Mouse (Mus musculus) CH12.LX (cell line): Measurements from ENCODE around the gene Gm12569. TPM values are rescaled to one million over a fixed set of nuclear protein-coding genes. Genes with fewer than 3 reads are reported as not detected.

Experiments used
- DNase-seq: peaks from one replicate; pipeline ENCODE4 v3.0.0-alpha.2; 2013; ENCODE audit errors: extremely low read depth
- H3K27ac ChIP-seq: 2 replicates; pipeline ENCODE4 v1.5.1; 2012; ENCODE audit warnings: low read depth, mild to moderate bottlenecking, control low read depth, moderate library complexity; ENCODE audit not compliant: insufficient read depth
- H3K27me3 ChIP-seq: replicated peaks from 2 replicates; pipeline ENCODE3; 2012; ENCODE audit warnings: inconsistent platforms
- H3K36me3 ChIP-seq, 2 experiments: replicated peaks in 1 of 2; 2 replicates each; pipeline versions ENCODE3 to v1.6.1; 2012; ENCODE audit warnings: inconsistent platforms in 1 of 2, low read length in 1 of 2, mild to moderate bottlenecking in 1 of 2, mixed read lengths in 1 of 2, moderate library complexity in 1 of 2; ENCODE audit not compliant: control insufficient read depth in 1 of 2, insufficient read depth in 1 of 2
- H3K4me1 ChIP-seq, 2 experiments: 2 replicates each; pipeline ENCODE4 v1.6.1; 2012; ENCODE audit warnings: inconsistent platforms in 1 of 2, moderate library complexity in 1 of 2; ENCODE audit not compliant: insufficient read depth in 2 of 2, control insufficient read depth in 1 of 2
- H3K4me2 ChIP-seq: 2 replicates; pipeline ENCODE4 v1.6.1; 2012; ENCODE audit warnings: low read depth, mild to moderate bottlenecking, control low read depth; ENCODE audit not compliant: poor library complexity, insufficient read depth, severe bottlenecking
- H3K4me3 ChIP-seq, 3 experiments: fragments of 150-350 bp in 1 of 3; sonication (generic) in 1 of 3; replicated peaks in 1 of 3; 2 replicates each; pipeline versions ENCODE3 to v1.5.1; 2011 to 2012; ENCODE audit warnings: low read depth in 2 of 3, low read length in 2 of 3, mild to moderate bottlenecking in 2 of 3, moderate library complexity in 2 of 3, control low read depth in 1 of 3, improper control_type of control experiment in 1 of 3, inconsistent platforms in 1 of 3, mixed read lengths in 1 of 3; ENCODE audit not compliant: poor library complexity in 1 of 3
- H3K79me2 ChIP-seq: replicated peaks from 2 replicates; pipeline ENCODE4 v1.6.1; 2012; ENCODE audit warnings: mild to moderate bottlenecking, moderate library complexity; ENCODE audit not compliant: control insufficient read depth, poor library complexity, insufficient read depth, severe bottlenecking; ENCODE audit errors: extremely low read depth
- H3K9ac ChIP-seq: 2 replicates; pipeline ENCODE4 v1.6.1; 2012; ENCODE audit warnings: low read depth, mild to moderate bottlenecking, control low read depth, moderate library complexity; ENCODE audit not compliant: insufficient read depth
- H3K9me3 ChIP-seq: replicated peaks from 2 replicates; pipeline ENCODE3; 2012; ENCODE audit warnings: low read length, inconsistent platforms, mixed read lengths
- BHLHE40 ChIP-seq: IDR thresholded peaks from 2 replicates; pipeline ENCODE4 v1.6.1; 2011; ENCODE audit warnings: mild to moderate bottlenecking, low read depth, low read length, improper control_type of control experiment
- CTCF ChIP-seq, 2 experiments: IDR thresholded peaks in 1 of 2; conservative IDR thresholded peaks in 1 of 2; 2 replicates each; pipeline ENCODE4 v1.5.1; 2011 to 2012; ENCODE audit warnings: low read depth in 2 of 2, low read length in 2 of 2, improper control_type of control experiment in 1 of 2, inconsistent platforms in 1 of 2, mild to moderate bottlenecking in 1 of 2, moderate library complexity in 1 of 2
- EP300 ChIP-seq: IDR thresholded peaks from 2 replicates; pipeline ENCODE4 v1.6.1; 2011; ENCODE audit warnings: low read length, improper control_type of control experiment
- ETS1 ChIP-seq: conservative IDR thresholded peaks from 2 replicates; pipeline ENCODE4 v1.6.1; 2012; ENCODE audit warnings: low read depth, mild to moderate bottlenecking, inconsistent platforms, low read length, improper control_type of control experiment, moderate library complexity
- GABPA ChIP-seq: IDR thresholded peaks from 2 replicates; pipeline ENCODE4 v1.6.1; 2012; ENCODE audit warnings: low read depth, low read length, improper control_type of control experiment, inconsistent platforms; ENCODE audit not compliant: insufficient replicate concordance
- MAFK ChIP-seq: IDR thresholded peaks from 2 replicates; pipeline ENCODE4 v1.6.1; 2011; ENCODE audit warnings: low read length, improper control_type of control experiment; ENCODE audit not compliant: insufficient replicate concordance
- MAX ChIP-seq: IDR thresholded peaks from 2 replicates; pipeline ENCODE4 v1.6.1; 2011; ENCODE audit warnings: low read length, improper control_type of control experiment
- NRF1 ChIP-seq: IDR thresholded peaks from 2 replicates; pipeline ENCODE4 v1.6.1; 2014; ENCODE audit warnings: low read depth, mild to moderate bottlenecking, inconsistent platforms, low read length, improper control_type of control experiment, moderate library complexity
- POLR2A ChIP-seq: IDR thresholded peaks from 2 replicates; pipeline ENCODE4 v1.6.1; 2011; ENCODE audit warnings: low read depth, mild to moderate bottlenecking, improper control_type of control experiment, low read length
- SIN3A ChIP-seq: IDR thresholded peaks from 2 replicates; pipeline ENCODE4 v1.6.1; 2012; ENCODE audit warnings: low read length, improper control_type of control experiment, inconsistent platforms
- SMC3 ChIP-seq: IDR thresholded peaks from 2 replicates; pipeline ENCODE4 v1.6.1; 2011; ENCODE audit warnings: low read depth, low read length, improper control_type of control experiment
- TCF12 ChIP-seq: IDR thresholded peaks from 2 replicates; pipeline ENCODE4 v1.6.1; 2014; ENCODE audit warnings: low read depth, mild to moderate bottlenecking, inconsistent platforms, low read length, improper control_type of control experiment
- UBTF ChIP-seq: IDR thresholded peaks from 2 replicates; pipeline ENCODE4 v1.6.1; 2012; ENCODE audit warnings: low read depth, mild to moderate bottlenecking, inconsistent platforms, low read length, improper control_type of control experiment, moderate library complexity
- USF1 ChIP-seq: IDR thresholded peaks from 2 replicates; pipeline ENCODE4 v1.6.1; 2014; ENCODE audit warnings: low read depth, mild to moderate bottlenecking, inconsistent platforms, low read length, improper control_type of control experiment
- ZC3H11A ChIP-seq: IDR thresholded peaks from 2 replicates; pipeline ENCODE4 v1.6.1; 2012; ENCODE audit warnings: low read depth, mild to moderate bottlenecking, inconsistent platforms, low read length, improper control_type of control experiment
- ZMIZ1 ChIP-seq: IDR thresholded peaks from 2 replicates; pipeline ENCODE4 v1.6.1; 2012; ENCODE audit warnings: low read depth, mild to moderate bottlenecking, inconsistent platforms, low read length, improper control_type of control experiment
- dilution Hi-C: fragments of 300-500 bp; cut with MboI; formaldehyde crosslinking; loops from 2 replicates; pipeline ENCODE4 v1.14.3; 2020; ENCODE audit warnings: low sequenced_read_pairs; ENCODE audit not compliant: extremely low pct_unique_long_range_greater_than_20kb, extremely low pct_ligation_motif_present
- in situ Hi-C: fragments of 300-500 bp; cut with MboI; formaldehyde crosslinking; loops from 3 replicates; pipeline ENCODE4 v1.14.3; 2019; ENCODE audit warnings: low sequenced_read_pairs, low pct_ligation_motif_present, low pct_unique_long_range_greater_than_20kb, mixed read lengths
- polyA plus RNA-seq: library from polyadenylated mRNA; unstranded; fragments of >175 nt; gene quantifications from 2 replicates; pipeline ENCODE4 v1.2.1, GENCODE M21; 2012; ENCODE audit warnings: low read depth; ENCODE audit not compliant: insufficient read length
- total RNA-seq, 2 experiments: library from RNA; depleted of rRNA; stranded (reverse); fragments of 300-350 nt in 1 of 2; fragments of >200 nt in 1 of 2; gene quantifications; 2 replicates each; pipeline ENCODE4 v1.2.3; 2012 to 2014

The Gm12569 gene
- total and polyA plus RNA-seq, 3 experiments = 2.0 to 5.9 (median 2.1) TPM

GRCm38 (mm10) chr11:51274418-51274817 is 54.1 kb downstream of the Gm12569 start:
- TF ChIP-seq TCF12 (no peak), USF1 (no peak), POLR2A (no peak), NRF1 (no peak), GABPA (no peak), UBTF (no peak), CTCF (conservative IDR thresholded peaks at IDR 0.05 in 1 of 2, IDR thresholded peaks at IDR 0.05 in 1 of 2; ENCODE audit: low read depth in 2 of 2, low read length in 2 of 2) (no peak), ETS1 (no peak), MAFK (no peak), ZMIZ1 (no peak), BHLHE40 (no peak), ZC3H11A (no peak), SIN3A (no peak), SMC3 (no peak), EP300 (no peak), MAX (no peak)
- DNase-seq = no peak
- in situ Hi-C loops = loop anchor here (25.0 kb wide), 1 partner anchor 438 kb away; no protein-coding TSS in a partner anchor

More at GRCm38 (mm10) chr11:51274418-51274817, 54.1 kb downstream of the Gm12569 start:
- dilution Hi-C loops = no loop called here
- H3K27ac ChIP-seq = no peak overlapping the region
- H3K9me3 ChIP-seq = no peaks in the 10 kb centered on the region
- H3K4me2 ChIP-seq = no peak overlapping the region
- H3K79me2 ChIP-seq = peaks cover 25% of the 10 kb centered on the region
- H3K9ac ChIP-seq = no peak overlapping the region
- H3K27me3 ChIP-seq = no peaks in the 10 kb centered on the region
- no peaks in the 10 kb centered on the region; a peak in 1 of 4 replicates for H3K4me1 ChIP-seq
- no peak overlapping the region for H3K4me3 ChIP-seq
- peaks cover 62 to 91% of the 10 kb centered on the region in 2 experiments for H3K36me3 ChIP-seq

Other genes with a start within 250 kb of the Gm12569 start
- gene Olfr1377, start 238.5 kb upstream of the Gm12569 start, total RNA-seq (2012; rRNA removed) = not detected in 2 replicates
- not detected in 2 replicates for gene Olfr1377, start 238.5 kb upstream of the Gm12569 start, total RNA-seq (2014; rRNA removed)
- not detected in 2 replicates for gene Olfr1377, start 238.5 kb upstream of the Gm12569 start, polyA plus RNA-seq
- gene Olfr51, start 216.9 kb upstream of the Gm12569 start, total RNA-seq (2012; rRNA removed) = not detected in 2 replicates
- not detected in 2 replicates for gene Olfr51, start 216.9 kb upstream of the Gm12569 start, total RNA-seq (2014; rRNA removed)
- gene Olfr51, start 216.9 kb upstream of the Gm12569 start, polyA plus RNA-seq = not detected in 2 replicates
- not detected in 2 replicates for gene Olfr54, start 206.2 kb upstream of the Gm12569 start, total RNA-seq (2012; rRNA removed)
- not detected in 2 replicates for gene Olfr54, start 206.2 kb upstream of the Gm12569 start, total RNA-seq (2014; rRNA removed)
- gene Olfr54, start 206.2 kb upstream of the Gm12569 start, polyA plus RNA-seq = not detected in 2 replicates
- gene Olfr1375, start 172.4 kb upstream of the Gm12569 start, total RNA-seq (2012; rRNA removed) = not detected in 2 replicates
- not detected in 2 replicates for gene Olfr1375, start 172.4 kb upstream of the Gm12569 start, total RNA-seq (2014; rRNA removed)
- not detected in 2 replicates for gene Olfr1375, start 172.4 kb upstream of the Gm12569 start, polyA plus RNA-seq
- not detected in 2 replicates for gene Zfp354a, start 161.2 kb upstream of the Gm12569 start, total RNA-seq (2012; rRNA removed)
- gene Zfp354a, start 161.2 kb upstream of the Gm12569 start, total RNA-seq (2014; rRNA removed) = not detected in 2 replicates
- gene Zfp354a, start 161.2 kb upstream of the Gm12569 start, polyA plus RNA-seq = not detected in 2 replicates
- 70.5 and 72.2 TPM in 2 replicates for gene Clk4, start 41.3 kb downstream of the Gm12569 start, total RNA-seq (2012; rRNA removed)
- gene Clk4, start 41.3 kb downstream of the Gm12569 start, total RNA-seq (2014; rRNA removed) = 93.4 and 105 TPM in 2 replicates
- gene Clk4, start 41.3 kb downstream of the Gm12569 start, polyA plus RNA-seq = 64.1 and 70.8 TPM in 2 replicates
- 0.25 and 0.34 TPM in 2 replicates for gene BC049762, start 42.6 kb downstream of the Gm12569 start, total RNA-seq (2012; rRNA removed)
- 0.36 TPM in 1 of 2 replicates, not detected in the other for gene BC049762, start 42.6 kb downstream of the Gm12569 start, total RNA-seq (2014; rRNA removed)
- 0.31 and 0.38 TPM in 2 replicates for gene BC049762, start 42.6 kb downstream of the Gm12569 start, polyA plus RNA-seq
- 0.08 and 0.21 TPM in 2 replicates for gene Col23a1, start 69.4 kb downstream of the Gm12569 start, total RNA-seq (2012; rRNA removed)
- gene Col23a1, start 69.4 kb downstream of the Gm12569 start, total RNA-seq (2014; rRNA removed) = 0.04 and 0.11 TPM in 2 replicates
- 0.20 and 0.38 TPM in 2 replicates for gene Col23a1, start 69.4 kb downstream of the Gm12569 start, polyA plus RNA-seq